Comparison of ENCODE assay signal across 16 mouse cellular contexts in the genomic region with DNA sequence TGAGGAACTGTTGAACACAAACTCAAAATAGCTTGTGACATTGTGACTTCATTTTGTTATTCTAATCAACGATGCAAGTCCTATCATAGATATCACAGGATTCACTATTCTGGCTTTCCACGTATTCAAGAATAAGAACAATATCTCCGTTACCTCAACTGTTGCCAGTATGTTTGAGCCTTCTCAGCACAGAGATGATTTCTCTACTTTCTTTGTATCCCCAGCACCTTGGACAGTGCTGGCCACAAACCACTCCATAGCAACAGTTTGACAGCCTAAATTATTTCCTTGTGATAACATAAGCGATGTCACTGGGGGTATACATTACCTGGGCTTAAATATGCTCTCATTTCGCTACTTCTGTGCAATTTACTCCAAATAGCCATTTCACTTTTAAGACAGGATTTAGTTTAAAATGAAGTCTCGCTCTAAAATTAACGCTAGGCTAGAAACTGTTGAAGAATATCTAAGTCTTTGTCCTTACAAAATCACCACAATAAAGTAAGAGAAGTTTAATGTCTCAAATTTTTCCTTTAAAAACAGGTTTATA. TPM values are rescaled to one million over a fixed set of nuclear protein-coding genes. Genes with fewer than 3 reads are reported as not detected.
DNase-seq lines count a peak whose midpoint lies in the region; ATAC-seq lines count a peak whose summit lies in the region.
"Had no signal": no experiment of that assay in that cellular context is flagged by ENCODE, and none has a peak within 500 bp of the region (broad histone marks: within the 10 kb centered on the region; RNA-seq: fewer than 3 reads in every experiment).

No protein-coding gene starts in this region.

- peaks cover 35% of the 10 kb centered on the region for H3K4me1 ChIP-seq in hindbrain, embryonic 10.5 days (replicated peaks)
- peaks cover 9% of the 10 kb centered on the region; the same call in 1 of the 2 replicates for H3K4me1 ChIP-seq in midbrain, embryonic 14.5 days (ENCODE audit: control insufficient read depth, insufficient read depth, low read length)
- peaks cover 5% of the 10 kb centered on the region; the same call in 1 of the 2 replicates for H3K4me1 ChIP-seq in heart, embryonic 11.5 days (ENCODE audit: control insufficient read depth, insufficient read depth, low read length)

- peak overlapping the region; percentile 82 for H3K4me2 ChIP-seq in midbrain, embryonic 14.5 days (ENCODE audit: low read length)
- no peak overlapping the region for H3K4me2 ChIP-seq in heart, embryonic 11.5 days

- H3K27me3 ChIP-seq in hindbrain, embryonic 10.5 days (ENCODE audit: insufficient read depth, poor library complexity, severe bottlenecking) = peaks cover 4% of the 10 kb centered on the region
- no peaks in the 10 kb centered on the region for H3K27me3 ChIP-seq in midbrain, embryonic 14.5 days (ENCODE audit: control insufficient read depth, insufficient read depth, low read length)
- H3K27me3 ChIP-seq in heart, embryonic 11.5 days (ENCODE audit: control insufficient read depth, insufficient read depth, low read length) = peaks cover 37% of the 10 kb centered on the region

- H3K4me3 ChIP-seq in hindbrain, embryonic 10.5 days = peak overlapping the region; percentile 74
- H3K4me3 ChIP-seq in midbrain, embryonic 14.5 days (replicated peaks; ENCODE audit: low read depth, low read length) = peak overlapping the region; percentile 86
- H3K4me3 ChIP-seq in heart, embryonic 11.5 days (ENCODE audit: low read depth, low read length) = no peak overlapping the region
- H3K4me3 ChIP-seq: erythroblast, embryonic 14.5 days had no signal

- H3K36me3 ChIP-seq in hindbrain, embryonic 10.5 days = no peaks in the 10 kb centered on the region
- H3K36me3 ChIP-seq in midbrain, embryonic 14.5 days (ENCODE audit: control insufficient read depth, insufficient read depth, low read length) = no peaks in the 10 kb centered on the region
- no peaks in the 10 kb centered on the region for H3K36me3 ChIP-seq in heart, embryonic 11.5 days (ENCODE audit: control insufficient read depth, insufficient read depth, low read length)
- H3K36me3 ChIP-seq: limb, embryonic 15.5 days had no signal

- peak; percentile 6 for DNase-seq in 3T3-L1 (ENCODE audit: low read depth, low spot score)
- peak; percentile 42 for DNase-seq in embryo, embryonic 11 days
- no peak for DNase-seq in hindbrain, embryonic 10.5 days (ENCODE audit: low spot score)
- DNase-seq in midbrain, embryonic 14.5 days = peak; percentile 51
- no peak for DNase-seq in cerebellum, adult 9-10 months
- no peak for DNase-seq in cerebellum, adult 18-20 months
- DNase-seq in adrenal gland, adult 18-20 months (ENCODE audit: low spot score in 2 of 2) = no peak
- DNase-seq: B cell, adult 2 months; heart, adult 18-20 months; kidney, postnatal 10 days; lung, postnatal 10 days had no signal

- peak overlapping the region; percentile 97 for H3K27ac ChIP-seq in hindbrain, embryonic 10.5 days
- peak overlapping the region; percentile 99 for H3K27ac ChIP-seq in midbrain, embryonic 14.5 days (replicated peaks; ENCODE audit: low read depth, low read length)
- H3K27ac ChIP-seq in heart, embryonic 11.5 days (ENCODE audit: low read depth, low read length) = no peak overlapping the region
- H3K27ac ChIP-seq: limb, embryonic 15.5 days had no signal

- H3K9me3 ChIP-seq in hindbrain, embryonic 10.5 days = no peaks in the 10 kb centered on the region
- H3K9me3 ChIP-seq in midbrain, embryonic 14.5 days (ENCODE audit: control insufficient read depth, low read length) = no peaks in the 10 kb centered on the region
- no peaks in the 10 kb centered on the region for H3K9me3 ChIP-seq in heart, embryonic 11.5 days (replicated peaks; ENCODE audit: control insufficient read depth, low read length)
- H3K9me3 ChIP-seq: limb, embryonic 15.5 days had no signal

- peak overlapping the region; percentile 93; the same call in 1 of the 2 replicates for H3K9ac ChIP-seq in midbrain, embryonic 14.5 days (replicated peaks; ENCODE audit: low read length)
- no peak overlapping the region for H3K9ac ChIP-seq in heart, embryonic 11.5 days (ENCODE audit: low read depth, low read length)
- H3K9ac ChIP-seq: limb, embryonic 15.5 days had no signal

- 32% methylated on average over 7 of the region's 7 CpGs for WGBS in hindbrain, embryonic 10.5 days
- 32% methylated on average over 7 of the region's 7 CpGs for WGBS in midbrain, embryonic 14.5 days
- WGBS in heart, embryonic 11.5 days (ENCODE audit: insufficient replicate concordance) = 27% methylated on average over 7 of the region's 7 CpGs

- ATAC-seq in midbrain, embryonic 14.5 days (ENCODE audit: low FRiP score, low TSS enrichment) = no peak
- no peak for ATAC-seq in heart, embryonic 11.5 days (replicated peaks; ENCODE audit: insufficient number of reproducible peaks, low FRiP score, low TSS enrichment)

RNA-seq across cellular contexts. Expression of a gene that starts 1.0 kb away (rescaled TPM):
- polyA plus RNA-seq in hindbrain, embryonic 10.5 days (2016; fragmentation: Nextera tagmentation; extraction: Ambion mirVana) = 15.3 and 31.6 TPM in 2 replicates
- 90.7 and 94.5 TPM in 2 replicates for polyA plus RNA-seq in midbrain, embryonic 14.5 days (2014; fragmentation: Nextera tagmentation; extraction: Ambion mirVana)
- polyA plus RNA-seq in heart, embryonic 11.5 days (2014; fragmentation: Nextera tagmentation; extraction: Ambion mirVana) = 0.73 and 1.3 TPM in 2 replicates
- total RNA-seq in adrenal gland, adult 18-20 months (2021) = 1 to 10 TPM; 9.5 to 9.7 TPM
- total RNA-seq: heart, adult 18-20 months had no signal
- polyA plus RNA-seq: erythroblast, embryonic 14.5 days had no signal

RNA-seq across cellular contexts. Expression of a gene that starts 56.1 kb away (rescaled TPM):
- polyA plus RNA-seq in hindbrain, embryonic 10.5 days (2016; fragmentation: Nextera tagmentation; extraction: Ambion mirVana) = 0.90 and 1.00 TPM in 2 replicates
- 12.0 and 14.2 TPM in 2 replicates for polyA plus RNA-seq in midbrain, embryonic 14.5 days (2014; fragmentation: Nextera tagmentation; extraction: Ambion mirVana)
- polyA plus RNA-seq in heart, embryonic 11.5 days (2014; fragmentation: Nextera tagmentation; extraction: Ambion mirVana) = not detected in 2 replicates
- 1 to 10 TPM; 2.5 to 3.8 TPM for total RNA-seq in adrenal gland, adult 18-20 months (2021)
- total RNA-seq: heart, adult 18-20 months had no signal
- polyA plus RNA-seq: erythroblast, embryonic 14.5 days; small intestine, adult 2 months; testis, adult 2 months had no signal

Comparison
In these comparisons a context has a peak if more than half of its experiments do, and no peak if none do; other contexts are left out.
1. DNase-seq: peak in 3T3-L1 (single experiment), embryo, embryonic 11 days (single experiment) and midbrain, embryonic 14.5 days (single experiment); none in hindbrain, embryonic 10.5 days (single experiment), cerebellum, adult 9-10 months (single experiment), cerebellum, adult 18-20 months (0 of 2) and adrenal gland, adult 18-20 months (0 of 2).